Mouse (Mus musculus): ENCODE data around the gene Cela3b.

DNA sequence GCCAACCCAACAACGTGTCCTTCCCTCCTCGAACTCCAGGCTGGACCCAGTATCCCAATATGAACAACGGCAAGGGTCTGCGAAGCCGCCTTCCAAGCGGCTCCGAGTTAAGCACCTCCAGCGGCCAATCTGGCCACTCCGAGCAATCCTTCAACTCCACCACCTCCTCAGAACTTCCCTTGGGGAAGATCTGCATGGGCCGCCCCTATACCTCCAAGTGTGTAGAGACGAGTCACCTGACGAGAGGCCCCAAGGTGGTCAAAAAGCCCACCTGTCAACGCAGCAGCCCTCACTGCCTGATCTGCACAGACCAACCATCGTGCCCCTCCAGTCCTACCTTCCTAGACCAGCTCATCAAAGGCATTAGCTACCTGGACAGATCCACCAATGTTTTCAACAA, 24.2 kb upstream of the Cela3b start:
- TF ChIP-seq CTCF (IDR thresholded peaks at IDR 0.05) (no peak), EP300 (IDR thresholded peaks at IDR 0.05) (no peak)
